ENCODE assay signal across 18 mouse cellular contexts in genomic region chr5:116950280-116950881, GRCm38 (mm10).
"Had no signal": no experiment of that assay in that cellular context is flagged by ENCODE, and none has a peak within 500 bp of the region (broad histone marks: within the 10 kb centered on the region; RNA-seq: fewer than 3 reads in every experiment).

No protein-coding gene starts in this region.

- H3K4me1 ChIP-seq: liver, embryonic 13.5 days; megakaryocyte, embryonic 14.5 days; midbrain, embryonic 10.5 days; midbrain, embryonic 13.5 days; neural tube, embryonic 13.5 days had no signal

- H3K27me3 ChIP-seq: liver, embryonic 13.5 days; megakaryocyte, embryonic 14.5 days; midbrain, embryonic 13.5 days; neural tube, embryonic 13.5 days had no signal

- H3K9me3 ChIP-seq: midbrain, embryonic 10.5 days; midbrain, embryonic 13.5 days; neural tube, embryonic 13.5 days had no signal

- DNase-seq: kidney, adult 9 months; kidney, postnatal 25 days; layer of hippocampus, adult 9-11 months; layer of hippocampus, postnatal 36 days; liver, embryonic 13.5 days; lung, embryonic 14.5 days; lung, postnatal 36 days; thymus, adult 18-20 months; thymus, postnatal 4 days had no signal

- H3K36me3 ChIP-seq: liver, embryonic 13.5 days; midbrain, embryonic 10.5 days; midbrain, embryonic 13.5 days; neural tube, embryonic 13.5 days had no signal

- H3K27ac ChIP-seq: layer of hippocampus, adult 2 months; left cerebral cortex, adult 2 months; liver, embryonic 13.5 days; midbrain, embryonic 10.5 days; midbrain, embryonic 13.5 days; neural tube, embryonic 13.5 days had no signal

- H3K4me3 ChIP-seq: layer of hippocampus, adult 2 months; left cerebral cortex, adult 2 months; liver, embryonic 13.5 days; megakaryocyte, embryonic 14.5 days; midbrain, embryonic 10.5 days; midbrain, embryonic 13.5 days; myocyte; neural tube, embryonic 13.5 days had no signal

- ATAC-seq: lung, postnatal 0 days; midbrain, embryonic 13.5 days; midbrain, embryonic 16.5 days had no signal

- H3K4me2 ChIP-seq: liver, embryonic 13.5 days; lung, embryonic 14.5 days; midbrain, embryonic 13.5 days; neural tube, embryonic 13.5 days had no signal

- H3K9ac ChIP-seq: liver, embryonic 13.5 days; lung, embryonic 14.5 days; midbrain, embryonic 13.5 days; neural tube, embryonic 13.5 days had no signal
